Mouse (Mus musculus): ENCODE results near the gene Olfr159.

Olfr159 gene

DNA sequence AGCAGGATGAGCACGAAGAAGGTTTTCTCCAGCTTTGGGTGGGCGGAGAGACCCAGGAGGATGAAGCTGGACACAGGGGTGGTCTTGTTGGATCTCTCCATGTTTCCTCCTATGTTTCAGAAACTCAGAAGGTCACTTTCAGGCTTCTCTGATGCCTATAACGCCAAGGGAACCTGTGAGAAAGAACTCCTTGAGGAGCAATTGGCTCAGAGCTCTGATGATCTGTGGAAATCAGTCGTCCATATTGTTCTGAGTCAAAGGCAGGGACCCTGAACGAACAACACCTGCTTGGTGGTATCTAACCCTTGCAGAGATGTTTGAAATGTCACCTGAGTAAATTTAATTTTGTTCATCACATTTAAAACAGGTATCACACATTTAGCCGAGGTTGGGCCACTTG, at the start of gene Olfr159:
Olfr159 (minus strand) TSS at position 101 of the 400 bp plus-strand sequence.
- 89% methylated on average over 6 of the region's 6 CpGs for WGBS

DNA sequence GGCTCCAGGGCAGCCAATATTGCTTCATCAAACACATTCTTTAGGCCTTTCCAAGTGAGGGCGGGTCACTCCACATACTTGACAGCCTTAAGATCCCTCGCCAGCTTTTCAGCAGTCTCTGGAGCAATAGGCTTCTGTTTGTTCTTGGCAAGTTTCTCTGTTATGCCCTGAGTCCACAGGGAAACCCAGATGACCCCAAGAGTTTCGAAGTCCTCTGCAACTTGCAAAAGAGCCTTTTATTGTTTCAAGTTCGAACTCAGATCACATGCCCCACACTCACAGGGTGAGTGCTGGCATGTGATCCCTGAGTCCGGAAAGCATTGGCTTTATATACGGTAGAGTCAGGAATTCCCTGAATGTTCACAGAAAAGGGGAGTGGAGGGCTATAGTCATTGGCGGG, 28.1 kb upstream of the Olfr159 start:
- 72% methylated on average over 7 of the region's 7 CpGs for WGBS

DNA sequence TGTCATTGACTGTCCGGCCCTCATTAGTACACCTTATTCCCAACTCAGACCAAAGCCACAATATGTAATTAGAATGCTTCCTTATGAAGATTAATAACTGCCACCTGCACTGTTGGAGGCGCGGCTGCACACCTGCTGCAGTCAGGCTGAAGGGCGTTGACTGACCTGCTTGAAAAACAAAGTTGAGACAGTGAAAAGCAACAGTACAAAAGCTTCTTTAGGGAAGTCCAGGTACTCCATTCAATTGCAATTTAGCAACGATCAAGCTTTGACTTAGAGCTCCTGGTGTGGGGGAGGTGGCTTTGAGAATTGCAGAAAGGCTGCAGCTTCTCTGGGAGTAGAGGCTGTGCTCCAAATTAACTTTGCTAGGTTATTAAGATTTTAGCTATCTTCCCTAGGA, 25.0 kb upstream of the Olfr159 start:
- WGBS = 84% methylated on average over 5 of the region's 5 CpGs

DNA sequence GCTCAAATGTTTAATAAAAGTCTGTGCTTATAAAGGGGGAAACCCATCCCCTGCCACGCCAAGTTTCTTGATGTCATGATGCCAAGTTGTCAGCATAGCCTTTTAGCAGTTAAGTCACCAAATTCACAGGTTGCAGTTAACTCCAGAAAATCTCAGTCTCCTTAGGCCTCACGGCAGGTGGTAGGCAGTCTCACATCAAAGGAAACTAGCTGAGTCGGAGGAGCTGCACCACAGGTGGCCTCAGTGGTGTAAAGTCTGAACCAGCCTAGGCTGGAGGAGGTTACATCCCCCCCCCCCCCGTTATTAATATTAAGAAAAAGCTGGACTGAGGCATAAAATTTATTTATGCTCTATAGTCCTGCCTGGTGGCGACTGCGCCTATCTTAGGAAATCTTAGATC, 24.5 kb upstream of the Olfr159 start:
- WGBS = 79% methylated on average over 6 of the region's 6 CpGs

DNA sequence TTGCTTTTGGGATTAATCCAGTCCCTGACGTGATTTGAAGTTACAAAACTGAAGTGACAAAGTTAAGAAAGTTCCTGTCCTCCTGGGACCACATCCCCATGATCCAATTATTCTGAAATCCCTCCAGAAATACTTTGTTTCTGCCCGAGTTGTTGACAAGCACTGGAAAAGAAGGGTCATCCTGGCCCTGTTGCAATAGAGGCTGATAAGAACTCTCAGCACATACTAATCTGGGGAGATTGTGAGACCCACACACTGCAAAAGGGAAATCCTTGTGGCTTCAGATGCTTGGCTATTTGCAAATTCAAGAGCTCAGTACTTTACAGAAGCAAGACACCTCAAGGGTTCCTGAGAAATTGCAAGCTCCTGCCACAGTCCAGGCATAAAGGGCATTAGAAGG, 1.5 kb upstream of the Olfr159 start:
- WGBS = 51% methylated on average over 2 of the region's 2 CpGs

DNA sequence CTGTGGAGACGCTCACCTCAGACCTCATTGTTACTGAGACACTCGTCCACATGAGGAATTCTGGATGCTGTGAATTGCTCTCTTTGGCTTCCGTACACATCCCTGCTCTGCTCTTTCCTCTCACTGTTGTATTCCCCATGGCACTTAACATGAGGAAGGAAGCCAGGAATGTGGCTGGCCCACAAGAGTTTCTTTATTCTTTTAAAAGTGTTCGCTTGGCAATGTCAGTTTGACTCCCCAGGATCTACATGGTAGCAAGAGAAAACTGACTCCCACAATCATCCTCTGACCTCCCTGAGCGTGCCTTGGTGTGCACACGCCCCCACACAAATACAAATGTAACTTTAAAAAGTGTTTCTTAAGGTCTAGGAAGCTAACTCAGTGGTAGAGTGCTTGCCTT, 817 bp upstream of the Olfr159 start:
- WGBS = 47% methylated on average over 6 of the region's 6 CpGs

DNA sequence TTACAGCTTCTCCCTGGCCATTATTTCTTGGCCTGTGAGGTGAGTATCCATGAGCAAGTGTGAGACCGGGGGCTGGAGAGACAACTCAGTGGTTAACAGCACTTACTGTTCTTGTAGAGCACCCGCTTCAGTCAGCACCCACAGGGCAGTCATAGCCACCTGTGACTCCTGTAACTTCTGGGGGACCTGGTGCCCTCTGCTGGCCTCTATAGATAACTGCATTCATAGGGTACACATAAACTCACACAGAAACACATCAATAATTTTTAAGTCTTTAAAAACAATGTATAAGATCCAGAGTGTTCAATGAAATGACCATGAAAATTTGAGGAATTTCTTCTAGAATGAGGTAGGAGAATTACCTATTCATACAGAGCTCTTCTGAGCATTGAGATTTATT, 1.4 kb downstream of the Olfr159 start:
- WGBS = 100% methylated on average over 2 of the region's 2 CpGs

DNA sequence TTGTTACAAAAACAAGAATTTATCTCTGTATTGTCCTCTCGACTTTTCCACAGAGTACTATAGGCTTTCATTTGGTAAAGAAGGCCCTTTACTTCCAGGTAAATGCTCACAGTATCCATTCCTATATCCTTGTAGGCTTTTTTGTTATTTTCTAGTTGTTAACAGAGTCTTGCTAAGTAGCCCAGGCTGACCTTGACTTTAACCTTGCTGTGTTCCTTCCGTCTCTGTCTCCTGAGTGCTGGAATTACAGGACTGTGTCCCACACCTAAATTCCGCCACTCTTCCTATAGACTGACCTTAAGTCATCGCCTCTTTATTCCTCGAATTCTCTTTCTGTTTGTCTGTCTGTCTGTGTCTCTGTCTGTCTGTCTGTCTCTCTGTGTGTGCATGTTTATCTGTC, 2.5 kb downstream of the Olfr159 start:
- 88% methylated on average over 5 of the region's 5 CpGs for WGBS

DNA sequence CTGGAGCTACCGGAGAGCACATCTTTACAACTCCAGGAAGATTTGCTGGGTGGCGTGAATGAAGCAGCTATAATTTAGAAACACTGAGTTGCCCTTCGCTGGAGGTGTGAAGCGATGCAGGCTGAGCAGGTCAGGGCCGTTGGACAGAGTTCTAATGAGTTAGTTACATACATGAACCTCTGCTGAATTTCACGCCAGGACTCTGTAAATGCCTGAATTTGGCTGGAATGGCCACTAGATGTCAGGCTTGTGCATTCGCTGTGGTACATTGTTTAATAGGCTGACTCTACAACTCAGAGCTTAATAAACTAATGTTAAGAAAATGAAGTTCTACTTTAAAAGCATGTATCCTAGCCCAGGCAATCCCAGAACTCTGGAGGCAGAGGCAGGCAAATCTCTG, 7.4 kb downstream of the Olfr159 start:
- 22% methylated on average over 7 of the region's 7 CpGs for WGBS

DNA sequence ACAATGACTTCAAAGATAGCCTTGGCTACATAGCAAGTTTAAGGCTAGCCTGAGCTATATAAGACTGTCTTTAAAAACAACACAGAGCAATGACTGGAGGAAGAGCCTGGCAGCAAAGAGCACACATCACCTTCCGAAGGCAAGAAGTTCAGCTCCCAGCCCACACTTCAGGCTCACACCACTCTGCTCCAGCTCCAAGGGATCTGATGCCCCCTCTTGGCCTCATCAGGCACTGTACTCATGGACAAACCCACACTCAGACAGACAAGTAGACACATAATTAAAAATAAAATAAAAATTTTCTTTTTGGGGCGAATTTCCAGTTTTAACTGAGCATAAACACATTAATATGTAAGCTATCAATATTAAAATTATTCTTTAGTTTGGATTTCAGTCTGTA, 9.5 kb downstream of the Olfr159 start:
- 82% methylated on average over 2 of the region's 2 CpGs for WGBS

DNA sequence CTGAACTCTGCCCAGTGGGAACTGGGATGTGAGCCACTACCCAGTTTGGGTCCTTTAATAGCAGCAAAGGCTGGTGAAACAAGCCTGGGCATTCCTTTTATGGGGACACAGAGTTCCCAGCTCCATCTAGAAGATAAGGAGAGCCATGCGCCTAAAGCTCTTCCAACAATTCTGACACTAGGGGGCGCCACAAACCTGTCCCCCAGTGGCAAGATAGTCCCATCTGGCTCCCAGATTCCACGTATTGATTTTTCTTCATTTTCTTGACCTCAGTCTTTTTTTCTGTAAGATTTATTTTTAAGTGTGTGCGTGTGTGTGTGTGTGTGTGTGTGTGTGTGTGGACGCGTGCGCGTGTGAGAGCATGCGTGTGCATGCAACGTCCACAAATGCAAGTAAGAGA, 10.3 kb downstream of the Olfr159 start:
- 73% methylated on average over 10 of the region's 10 CpGs for WGBS

DNA sequence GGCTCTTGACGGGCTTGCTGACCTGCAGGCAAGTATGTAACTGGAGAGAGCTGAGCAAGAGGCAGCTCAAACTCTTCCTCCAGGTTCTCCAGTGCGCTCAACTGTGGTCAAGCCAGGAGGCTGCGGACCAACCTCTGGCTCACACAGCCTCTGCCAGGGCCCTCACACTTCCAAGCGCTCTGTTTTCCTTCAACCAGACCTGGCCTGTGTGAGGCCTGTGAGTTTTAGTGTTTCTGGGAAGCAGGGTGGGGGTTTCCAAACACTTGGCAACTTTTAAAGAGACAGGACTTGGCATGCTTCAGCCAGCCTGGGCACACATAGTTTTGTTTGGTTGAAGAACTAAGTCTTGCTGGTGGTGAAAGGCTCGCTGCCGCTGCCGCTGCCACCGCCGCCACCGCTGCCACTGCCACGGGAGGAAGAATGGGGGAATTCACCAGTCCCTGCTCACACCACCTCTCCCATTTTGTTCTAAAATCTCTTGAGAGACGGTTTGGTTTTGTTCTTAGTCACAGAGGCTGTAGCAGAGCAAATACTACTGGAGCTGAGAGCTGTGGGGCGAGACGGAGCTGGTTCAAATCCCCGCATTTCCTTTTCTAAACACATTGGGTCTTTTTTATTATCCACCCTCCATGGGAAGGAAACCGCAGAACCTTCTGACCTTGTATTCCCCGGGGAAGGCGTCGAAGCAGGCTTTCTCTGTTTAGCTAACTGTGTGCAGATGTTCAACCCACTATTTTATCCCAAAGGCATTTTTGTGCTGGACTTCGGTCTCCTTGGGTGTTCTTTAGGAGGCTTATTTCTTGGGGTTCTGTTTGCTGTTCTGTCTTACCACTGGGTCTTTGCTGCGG, 11.0 kb downstream of the Olfr159 start:
- whole genome bisulfite sequencing = 65% methylated on average over 21 of the region's 21 CpGs

DNA sequence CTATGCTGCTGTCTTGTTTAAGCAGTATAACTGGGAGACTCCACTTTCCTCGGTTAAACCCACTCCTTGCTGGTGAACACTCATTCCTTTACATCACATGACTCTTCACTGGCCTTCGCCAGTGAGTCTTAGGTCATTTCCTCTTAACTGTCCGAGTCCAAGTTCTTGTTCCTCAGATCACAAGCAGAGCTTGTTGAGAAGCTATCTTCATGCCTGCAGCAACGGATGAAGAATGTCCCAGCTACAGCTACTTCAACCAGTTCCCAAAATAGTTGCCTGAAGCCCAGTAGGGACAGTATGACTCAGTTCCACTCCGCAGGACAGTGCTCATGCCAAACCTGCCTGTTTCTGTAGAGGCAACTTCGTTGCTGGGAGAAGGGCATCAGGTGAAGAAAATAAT, 13.6 kb downstream of the Olfr159 start:
- 59% methylated on average over 6 of the region's 6 CpGs for WGBS

DNA sequence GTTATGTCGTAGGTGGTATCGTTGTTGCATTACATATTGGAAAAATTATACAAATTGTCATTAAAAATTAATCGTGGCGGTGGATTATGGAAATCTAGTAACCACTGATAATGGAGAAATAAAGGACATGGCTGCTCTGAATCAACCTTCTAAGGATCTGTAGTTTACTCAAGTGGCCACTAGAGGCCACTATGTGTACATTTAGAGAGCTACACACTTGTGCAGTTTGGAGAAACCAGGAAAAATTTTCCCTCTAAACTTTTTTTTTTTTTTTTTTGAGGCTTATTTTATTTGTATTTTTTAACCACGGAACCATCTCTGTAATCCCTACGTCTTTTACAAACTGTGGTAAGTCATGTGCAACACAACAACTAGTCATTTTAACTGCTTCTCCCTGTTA, 25.6 kb downstream of the Olfr159 start:
- WGBS = 14% methylated on average over 6 of the region's 6 CpGs

DNA sequence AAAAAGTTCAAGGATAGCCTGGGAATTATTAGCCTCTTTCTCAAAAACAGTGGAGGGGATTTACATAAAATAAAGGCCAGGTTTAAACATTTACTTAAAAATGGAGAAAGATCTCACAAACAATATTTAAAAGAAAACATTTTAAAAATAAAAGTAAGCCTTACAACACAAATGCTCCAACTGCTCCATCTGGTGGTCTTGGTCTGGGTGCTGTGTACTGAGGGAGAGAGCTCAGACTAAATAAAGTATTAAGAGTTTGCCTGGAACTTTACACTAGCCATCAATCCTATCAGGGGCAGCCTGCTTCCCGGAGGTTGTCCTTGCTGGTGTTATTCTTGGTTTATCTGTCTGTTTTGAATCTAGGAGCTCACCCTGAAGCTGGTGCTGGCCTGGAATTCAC, 27.7 kb downstream of the Olfr159 start:
- 54% methylated on average over 1 of the region's 1 CpGs for WGBS

DNA sequence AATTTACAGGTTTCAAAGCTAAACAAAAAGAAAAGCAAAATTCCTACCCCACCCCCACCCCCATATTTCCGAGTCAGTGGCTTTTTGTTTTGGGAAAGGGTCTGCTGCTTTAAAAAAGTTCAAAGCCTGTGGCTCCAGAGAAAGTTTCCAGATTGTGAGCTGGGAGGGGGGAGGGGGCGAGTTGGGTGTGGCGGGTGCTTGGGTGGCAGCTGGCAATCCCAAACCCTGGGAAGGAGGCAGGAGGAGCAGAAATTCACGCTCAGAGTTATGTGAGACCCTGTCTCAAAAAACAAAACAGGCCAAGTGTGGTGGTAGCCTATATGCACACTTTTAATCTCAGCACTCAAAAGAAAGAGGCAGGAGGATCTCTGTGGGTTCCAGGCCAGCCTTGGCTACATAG, 28.2 kb downstream of the Olfr159 start:
- WGBS = 50% methylated on average over 4 of the region's 4 CpGs

DNA sequence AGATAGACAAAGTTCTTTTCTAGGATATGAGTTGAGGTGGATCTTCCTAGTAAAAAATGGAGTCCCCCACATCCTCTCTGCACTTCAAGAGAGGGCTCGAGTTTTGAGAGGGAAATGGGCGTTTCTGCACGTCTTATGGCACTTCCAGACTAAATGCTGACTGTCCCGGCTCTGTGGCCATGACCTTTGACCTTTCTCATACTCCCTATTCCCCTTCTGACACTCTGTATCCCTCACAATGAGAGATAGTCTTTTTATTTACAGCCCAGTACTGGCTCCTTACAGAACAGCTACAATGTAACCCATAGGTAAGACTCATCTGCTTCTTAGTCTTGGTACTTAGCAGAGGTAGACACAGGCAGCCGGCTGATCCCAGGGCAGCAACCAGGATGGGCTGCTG, 29.3 kb downstream of the Olfr159 start:
- 82% methylated on average over 5 of the region's 5 CpGs for WGBS

DNA sequence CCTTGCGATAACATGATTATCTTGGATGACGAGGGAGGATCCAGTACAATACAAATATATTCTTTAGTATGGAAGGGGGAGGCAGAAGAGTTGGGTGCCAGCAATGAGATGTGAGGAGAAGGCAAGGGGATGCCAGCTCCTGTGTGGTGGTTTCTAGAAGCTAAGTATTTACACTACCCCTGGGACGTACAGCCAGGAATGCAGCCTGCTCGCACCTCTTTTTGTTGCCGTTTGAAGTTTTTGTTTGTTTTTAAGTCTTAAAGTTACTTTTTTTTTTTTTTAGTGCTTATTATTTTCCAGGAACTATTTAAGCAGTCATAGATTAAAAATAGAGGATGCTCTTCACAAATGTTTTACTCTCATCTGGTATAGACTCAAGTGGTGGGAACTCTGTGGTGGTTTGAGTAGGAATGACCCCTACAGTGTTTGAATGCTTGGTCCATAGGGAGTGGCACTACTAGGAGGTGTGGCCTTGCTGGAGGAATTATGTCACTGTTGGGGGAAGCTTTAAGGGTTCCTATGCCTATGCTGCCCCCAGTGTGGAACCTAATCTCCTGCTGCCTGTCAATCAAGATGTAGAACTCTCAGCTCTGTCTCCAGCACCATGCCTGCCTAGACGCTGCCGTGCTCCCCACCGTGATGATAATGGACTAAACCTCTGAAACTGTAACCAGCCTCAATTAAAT, 31.7 kb downstream of the Olfr159 start:
- WGBS = 81% methylated on average over 8 of the region's 8 CpGs

DNA sequence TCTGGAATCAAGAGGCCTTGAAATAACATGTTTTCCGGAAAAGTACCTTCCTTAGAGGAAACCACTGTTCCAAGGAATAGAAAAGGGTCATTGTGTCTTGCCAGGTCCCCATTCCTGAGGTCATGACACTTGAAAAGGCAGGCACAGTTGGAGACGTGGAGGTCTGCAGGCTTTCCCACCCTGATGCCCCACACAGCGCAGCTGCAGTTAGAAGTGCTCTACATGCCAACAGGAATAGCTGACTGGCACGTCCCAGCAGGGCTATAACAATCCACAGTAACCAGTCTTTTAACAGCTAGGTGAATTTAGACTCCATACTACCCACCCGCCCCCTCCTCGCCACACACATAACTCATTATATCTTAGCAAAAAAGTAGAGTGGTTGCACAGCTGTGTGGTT, 33.7 kb downstream of the Olfr159 start:
- 77% methylated on average over 6 of the region's 6 CpGs for WGBS

DNA sequence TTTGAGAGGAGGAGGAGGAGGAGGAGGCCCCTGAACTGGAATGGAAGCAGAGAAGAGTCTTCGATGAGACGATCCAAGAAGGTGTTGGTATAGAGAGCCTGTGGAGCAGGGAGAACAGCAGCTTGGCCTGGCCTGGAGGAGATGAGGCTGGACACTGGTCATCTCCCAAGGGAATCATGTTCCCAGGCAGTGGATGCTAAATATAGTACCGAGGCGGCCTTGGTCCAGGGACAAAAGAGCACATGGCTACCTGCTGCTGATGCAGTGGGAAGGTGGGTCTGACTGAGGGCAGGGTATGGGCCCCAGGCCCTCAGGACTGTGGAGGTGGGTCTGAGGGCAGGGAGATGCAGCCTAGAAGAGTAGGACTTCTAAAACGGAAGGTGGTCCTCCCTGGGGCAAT, 37.6 kb downstream of the Olfr159 start:
- 70% methylated on average over 5 of the region's 5 CpGs for WGBS

DNA sequence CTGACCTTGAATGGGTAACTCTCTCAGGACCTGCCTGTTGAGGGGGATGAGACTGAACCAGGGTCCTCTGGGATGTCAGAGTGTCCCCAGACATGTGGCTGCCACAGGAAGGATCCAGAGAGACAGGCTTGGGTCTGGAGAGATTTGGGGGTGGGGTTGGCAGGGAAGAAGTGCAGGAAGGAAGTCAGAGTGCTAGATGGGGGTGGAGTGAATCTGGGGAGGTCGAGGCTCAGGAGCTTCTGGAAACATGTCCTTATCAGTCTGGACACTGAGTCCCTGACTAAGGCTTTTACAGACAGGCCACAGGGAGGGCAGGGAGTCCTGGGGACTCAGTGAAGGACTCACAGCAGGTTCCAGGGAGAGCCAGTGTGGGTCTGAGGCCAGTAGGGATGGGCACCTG, 38.6 kb downstream of the Olfr159 start:
- 25% methylated on average over 1 of the region's 1 CpGs for WGBS

DNA sequence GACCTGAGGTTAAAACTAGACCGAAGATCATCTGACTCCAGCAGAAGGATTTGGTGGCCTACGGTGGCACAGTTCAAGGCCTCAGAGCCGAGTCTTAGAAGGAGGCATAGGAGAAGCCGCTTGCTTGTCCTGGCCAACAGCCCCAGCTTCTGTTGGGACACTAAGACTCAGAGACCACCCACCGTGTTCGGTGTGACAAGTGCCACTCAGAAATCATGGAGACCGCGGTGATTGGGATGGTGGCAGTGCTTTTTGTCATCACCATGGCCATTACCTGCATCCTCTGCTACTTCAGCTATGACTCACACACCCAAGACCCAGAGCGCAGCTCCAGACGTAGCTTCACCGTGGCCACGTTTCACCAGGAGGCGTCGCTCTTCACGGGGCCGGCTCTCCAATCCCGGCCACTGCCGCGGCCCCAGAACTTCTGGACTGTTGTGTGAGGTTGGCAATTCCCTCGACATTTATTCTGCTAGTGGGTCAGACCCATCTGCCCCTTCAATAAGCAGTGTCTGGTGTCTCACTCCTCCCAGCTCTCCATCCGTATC, 40.0 kb downstream of the Olfr159 start:
- WGBS = 70% methylated on average over 21 of the region's 21 CpGs

All from cerebral cortex, adult 2 months (tissue).